Mouse (Mus musculus) ES-CJ7 (cell line): ENCODE data around the gene Pou5f1.

ENCODE experiments used
- DNase-seq: peaks from one replicate; pipeline ENCODE4 v3.0.0; 2011; ENCODE audit warnings: low read depth, low spot score

Pou5f1 gene

DNA sequence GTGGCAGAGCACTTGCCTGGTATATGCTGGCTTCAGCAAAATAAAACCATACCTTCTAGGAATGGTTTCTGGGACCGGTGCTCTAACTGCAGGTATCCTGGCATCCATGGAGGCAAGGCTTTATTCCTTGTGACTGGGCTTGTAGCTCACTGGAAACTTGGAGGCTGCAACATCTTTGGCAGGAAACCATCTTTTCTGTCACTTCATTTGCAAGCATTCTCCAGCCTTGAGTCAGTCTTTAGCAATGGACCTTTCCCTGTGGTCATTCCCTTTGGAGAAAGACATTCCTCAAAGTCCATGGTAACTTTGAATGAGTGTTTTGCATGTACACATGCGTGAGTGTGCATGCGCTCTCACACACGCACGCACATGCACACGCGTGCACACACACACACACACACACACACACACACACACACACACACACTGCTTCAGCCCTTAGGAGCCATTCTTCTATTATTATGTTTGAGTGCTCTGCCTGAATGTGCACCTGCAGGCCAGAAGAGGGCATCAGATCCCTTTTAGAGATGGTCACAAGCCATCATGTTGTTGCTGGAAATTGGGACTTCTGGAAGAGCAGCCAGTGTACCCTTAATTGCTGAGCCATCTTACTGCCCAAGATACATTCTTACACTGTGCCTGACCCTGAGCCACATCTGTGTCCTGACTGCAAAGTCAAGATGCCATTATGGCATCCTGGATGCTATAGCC is 7.3 kb downstream of the Pou5f1 start:
- peak; percentile 71 for DNase-seq

DNA sequence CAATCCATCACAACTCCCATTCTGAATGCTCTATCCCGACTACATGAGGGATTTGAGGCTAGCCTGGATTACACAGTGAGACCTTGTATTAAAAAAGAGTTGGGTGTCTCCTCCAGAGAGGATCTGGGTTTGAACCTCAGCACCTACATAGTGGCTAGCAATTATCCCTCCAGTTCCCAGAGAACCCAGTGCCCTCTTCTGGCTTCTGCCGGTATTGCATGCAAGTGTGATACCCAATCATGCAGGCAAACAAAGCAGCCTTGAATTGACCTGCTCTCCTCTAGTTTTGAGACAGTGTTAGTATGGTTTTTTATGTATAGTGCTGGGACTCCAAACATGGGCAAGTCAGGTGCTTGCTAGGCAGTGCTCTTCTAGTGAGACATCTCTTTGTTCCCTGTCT is 8.1 kb downstream of the Pou5f1 start:
- DNase-seq: peak; percentile 88

DNA sequence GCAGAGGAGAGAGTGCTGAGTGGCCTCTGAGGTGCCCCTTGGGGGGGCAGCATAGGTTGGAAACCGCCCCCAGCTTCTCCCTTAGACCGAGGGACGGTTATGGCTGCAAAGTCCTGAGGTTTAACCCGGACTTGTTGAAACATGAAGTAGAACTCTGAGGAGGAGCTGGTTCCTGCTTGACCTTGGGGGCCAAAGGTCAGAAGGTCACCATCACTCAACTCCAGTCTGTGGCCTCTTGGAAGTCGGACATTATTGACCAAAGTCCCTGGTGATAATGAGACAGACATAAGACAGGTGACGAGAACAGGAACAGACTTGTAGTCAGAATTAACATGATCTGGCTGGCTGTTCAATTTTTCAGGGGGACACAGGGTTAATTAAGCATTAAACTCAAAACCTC is 8.9 kb downstream of the Pou5f1 start:
- peak; percentile 52 for DNase-seq

DNA sequence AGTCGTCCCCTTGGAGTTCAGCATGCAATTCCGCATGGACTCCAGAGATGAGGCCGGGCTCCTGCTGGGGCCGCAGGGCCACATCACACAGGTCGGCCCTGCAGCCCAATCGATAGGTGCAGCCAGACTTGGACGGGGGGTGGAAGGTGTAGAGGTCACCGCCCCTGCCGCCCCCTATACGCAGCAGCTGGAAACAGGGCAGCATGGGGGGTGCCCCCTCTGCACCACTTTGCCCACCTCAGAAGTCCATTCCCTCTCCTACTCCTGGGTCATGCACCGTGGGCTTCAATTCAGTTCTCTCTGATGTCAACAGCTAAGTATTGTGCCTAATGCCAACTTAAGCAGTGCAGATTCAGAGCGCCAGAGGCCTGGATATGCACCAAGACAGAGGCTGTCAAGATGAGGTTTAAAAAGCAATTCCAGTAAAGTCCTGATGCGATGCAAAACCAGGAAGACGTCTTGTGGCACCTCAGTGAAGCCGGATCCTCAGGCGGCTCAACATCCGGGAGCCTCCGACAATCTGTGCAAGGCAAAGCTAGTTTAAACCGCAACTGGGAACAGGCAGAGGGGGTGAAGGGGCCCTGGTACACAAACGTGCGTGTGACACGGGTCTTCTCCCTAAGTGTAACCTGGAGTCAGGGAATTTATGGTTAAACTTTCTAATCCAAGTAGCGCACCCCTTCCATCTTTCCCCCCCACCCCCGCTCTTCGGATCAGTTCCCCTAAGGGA is 10.3 kb downstream of the Pou5f1 start:
- peak; percentile 60 for DNase-seq

DNA sequence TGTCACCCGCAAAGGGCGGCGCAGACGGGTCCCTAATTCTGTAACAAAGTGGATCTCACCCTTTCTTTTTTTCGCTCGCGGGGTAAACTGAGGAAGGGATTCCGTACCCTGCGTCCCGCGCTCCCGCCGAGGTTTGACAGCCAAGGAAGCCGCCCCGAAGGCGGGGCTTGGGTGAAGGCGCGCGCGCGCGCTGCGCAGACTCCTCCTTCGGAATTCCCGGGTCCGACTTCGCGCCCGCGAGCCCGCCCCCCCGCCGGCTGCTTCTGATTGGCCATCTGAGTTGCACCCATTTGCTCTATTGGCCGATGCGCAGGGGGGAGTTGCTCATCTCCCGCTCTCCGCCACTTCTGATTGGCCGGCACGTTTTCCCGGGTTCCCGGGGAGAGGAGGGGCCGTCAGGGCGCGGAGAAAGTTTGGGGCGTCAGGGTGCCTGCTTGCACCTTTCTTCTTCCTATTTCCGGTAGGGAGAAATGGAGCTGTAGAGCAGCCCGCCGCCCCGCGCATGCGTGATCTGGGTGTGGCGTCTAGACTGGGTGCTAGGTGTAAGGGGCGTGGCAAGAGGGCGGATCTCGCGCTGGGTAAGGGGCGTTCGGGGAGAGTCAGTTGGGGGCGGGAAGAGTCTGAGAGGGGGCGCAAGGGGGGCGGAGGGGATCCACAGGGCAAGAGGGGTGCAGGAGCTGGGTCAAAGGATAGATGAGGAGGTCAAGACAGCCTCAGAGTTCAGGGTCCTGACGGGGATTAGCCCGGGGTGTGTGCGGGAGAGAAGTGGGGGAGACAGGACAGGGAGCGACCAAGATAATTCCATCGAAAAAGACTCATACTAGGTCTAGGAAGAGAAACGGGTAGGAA is 11.1 kb downstream of the Pou5f1 start, which contains the start of the genes Tcf19 and Cchcr1:
Tcf19 (minus strand) TSS at position 173 of the 849 bp plus-strand sequence.
Cchcr1 (plus strand) TSS at position 449 of the 849 bp plus-strand sequence.
- peak; percentile 98 for DNase-seq

DNA sequence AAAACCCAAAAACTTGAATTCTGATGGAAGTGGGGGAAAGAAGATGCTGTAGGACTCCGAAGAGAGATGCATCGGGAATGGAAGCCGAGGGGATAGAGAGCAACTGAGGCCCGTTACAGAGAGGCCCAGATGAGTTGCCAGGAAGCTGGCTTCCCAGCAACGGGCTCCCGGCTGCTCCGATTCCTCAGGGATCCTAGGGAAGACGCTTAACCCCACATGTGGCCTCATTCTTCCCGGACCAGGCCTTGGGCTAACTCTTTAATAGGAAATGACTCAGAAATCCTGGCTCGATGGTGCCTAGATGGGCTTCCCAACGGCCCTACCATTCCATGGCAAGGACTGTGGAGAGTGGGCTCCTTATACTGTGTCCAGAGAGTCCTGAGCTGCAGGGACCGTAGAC is 11.7 kb downstream of the Pou5f1 start:
- DNase-seq: peak; percentile 29

DNA sequence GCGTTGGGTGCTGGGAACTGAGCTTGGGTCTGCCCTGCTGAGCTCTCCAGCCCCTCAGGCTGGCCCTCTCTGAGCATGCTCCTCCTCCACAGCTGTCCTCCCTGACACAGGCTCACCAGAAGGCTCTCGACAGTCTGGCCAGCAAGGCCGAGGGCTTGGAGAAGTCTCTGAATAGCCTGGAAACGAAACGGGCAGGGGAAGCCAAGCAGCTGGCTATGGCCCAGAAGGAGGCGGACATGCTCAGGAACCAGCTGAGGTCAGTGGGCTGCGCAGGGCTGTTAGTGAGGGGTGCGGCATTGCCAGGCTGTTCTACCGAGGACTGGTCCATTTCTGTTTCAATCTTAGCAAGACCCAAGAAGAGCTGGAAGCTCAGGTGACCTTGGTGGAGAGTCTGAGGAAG is 18.5 kb downstream of the Pou5f1 start:
- DNase-seq: no peak

DNA sequence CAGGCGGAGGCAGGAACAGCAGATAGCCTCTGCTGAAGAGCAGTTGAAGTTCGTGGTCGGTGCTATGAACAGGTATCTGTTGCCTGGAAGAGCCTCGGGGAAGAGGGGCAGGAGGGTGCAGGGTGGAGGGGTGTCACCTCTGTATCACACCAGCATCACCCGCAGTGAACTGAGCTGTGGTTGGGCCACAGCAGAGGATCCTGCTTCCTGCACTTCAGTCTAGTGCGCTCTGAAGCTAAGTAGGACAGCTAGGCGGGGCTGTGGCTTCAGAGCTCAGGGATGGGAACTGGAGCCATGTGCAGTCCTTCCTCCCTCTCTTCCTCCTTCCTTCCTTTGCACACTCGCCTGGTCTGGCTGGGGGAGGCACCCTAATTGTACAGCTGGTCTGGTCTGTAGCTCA is 20.8 kb downstream of the Pou5f1 start:
- DNase-seq: peak; percentile 47

DNA sequence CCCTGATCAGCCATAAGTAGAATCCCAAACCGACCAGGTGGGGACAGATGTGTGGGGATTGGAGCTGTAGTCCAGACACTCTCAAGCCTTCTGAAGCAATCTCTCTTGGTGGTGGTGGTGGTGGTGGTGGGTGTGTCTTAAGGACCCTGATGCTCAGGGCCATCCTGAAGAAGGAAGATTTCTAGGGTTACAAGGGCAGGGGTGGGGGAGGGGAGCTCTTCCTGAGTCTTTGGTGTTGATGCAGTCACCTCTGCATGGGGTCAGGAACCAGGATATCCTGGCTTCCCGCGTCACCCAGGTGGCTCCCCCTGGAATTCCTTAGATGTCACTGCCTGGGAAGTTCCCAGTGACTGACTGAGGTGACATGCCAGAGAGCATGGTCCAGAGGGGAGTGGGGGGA is 26.5 kb downstream of the Pou5f1 start:
- DNase-seq: peak; percentile 90

DNA sequence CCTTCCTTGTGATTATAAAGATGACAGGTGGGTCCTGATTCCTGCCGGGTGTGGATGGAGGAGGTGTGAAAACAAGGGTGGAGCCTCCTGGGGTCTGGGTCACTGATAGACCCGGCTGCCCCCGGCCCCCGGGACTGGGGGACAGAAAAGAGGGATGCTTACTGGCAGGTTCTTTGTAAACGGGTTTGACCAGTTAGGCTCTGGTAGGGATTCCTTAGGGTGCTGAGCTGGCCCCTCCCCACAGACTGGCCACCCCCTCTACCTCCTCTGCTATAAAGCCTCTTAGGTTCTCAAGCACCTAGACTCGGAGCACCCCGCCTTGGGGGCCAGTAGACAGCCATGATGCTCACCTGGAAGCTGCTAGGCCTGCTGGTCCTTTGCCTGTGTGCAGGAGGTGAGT is 27.1 kb downstream of the Pou5f1 start, which contains the start of gene Psors1c2:
Psors1c2 (plus strand) TSS at position 301 of the 400 bp plus-strand sequence.
- DNase-seq: no peak

DNA sequence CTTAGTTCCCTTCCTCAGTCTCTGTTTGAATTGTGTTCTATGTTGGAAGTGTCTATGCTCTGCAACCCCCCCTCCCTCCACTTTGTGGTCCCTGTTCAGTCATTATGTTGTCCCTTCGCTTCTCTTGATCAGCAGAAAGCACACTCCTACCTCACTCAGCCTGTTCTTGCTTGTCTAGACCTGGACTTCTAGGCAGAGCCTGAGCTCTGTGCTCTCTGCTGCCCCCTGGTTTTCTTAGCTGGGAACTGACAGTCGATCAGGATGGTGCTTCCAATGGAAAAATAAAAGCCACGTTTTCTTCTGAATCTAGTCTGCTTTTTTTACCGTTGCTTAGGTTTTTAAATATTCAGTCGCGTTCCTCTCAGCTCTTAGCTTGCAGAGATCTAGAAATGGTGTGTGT is 28.5 kb downstream of the Pou5f1 start:
- DNase-seq: peak; percentile 90

DNA sequence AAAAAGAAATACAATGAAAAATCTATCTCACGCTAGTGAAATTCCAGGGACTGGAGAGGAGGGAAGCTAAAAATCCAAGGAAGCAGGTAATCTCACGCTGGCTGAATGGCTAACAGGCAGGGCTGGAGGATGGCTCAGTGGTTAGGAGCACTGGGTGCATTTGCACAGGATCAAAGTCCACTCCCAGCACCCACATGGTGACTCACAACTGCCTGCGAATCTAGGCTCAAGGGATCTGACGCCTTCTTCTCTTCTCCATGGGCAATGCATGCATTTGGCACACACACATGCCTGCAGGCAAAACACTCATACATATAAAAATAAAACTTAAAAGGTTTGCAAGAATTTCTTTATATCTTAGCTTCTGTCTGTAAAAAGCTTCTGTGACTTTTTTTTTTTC is 31.6 kb downstream of the Pou5f1 start:
- DNase-seq: no peak

DNA sequence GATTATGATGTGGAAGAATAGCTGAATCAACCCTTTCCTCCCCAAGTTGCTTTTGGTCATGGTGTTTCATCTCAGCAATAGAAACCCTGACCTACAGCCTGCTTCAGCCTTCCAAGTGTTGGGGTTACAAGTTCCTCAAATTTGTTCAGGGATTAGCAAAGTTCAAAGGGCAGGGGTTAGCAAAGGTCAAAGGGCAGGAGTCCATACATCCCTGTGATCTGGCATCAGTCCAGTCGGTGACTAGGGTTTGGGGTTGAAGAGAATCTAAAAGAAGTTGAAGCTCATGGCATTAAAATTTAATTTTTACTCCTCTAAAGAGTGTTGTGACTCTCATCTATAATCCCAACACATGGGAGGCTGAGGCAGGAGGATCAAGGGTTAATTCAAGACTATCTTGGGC is 32.7 kb downstream of the Pou5f1 start:
- no peak for DNase-seq

DNA sequence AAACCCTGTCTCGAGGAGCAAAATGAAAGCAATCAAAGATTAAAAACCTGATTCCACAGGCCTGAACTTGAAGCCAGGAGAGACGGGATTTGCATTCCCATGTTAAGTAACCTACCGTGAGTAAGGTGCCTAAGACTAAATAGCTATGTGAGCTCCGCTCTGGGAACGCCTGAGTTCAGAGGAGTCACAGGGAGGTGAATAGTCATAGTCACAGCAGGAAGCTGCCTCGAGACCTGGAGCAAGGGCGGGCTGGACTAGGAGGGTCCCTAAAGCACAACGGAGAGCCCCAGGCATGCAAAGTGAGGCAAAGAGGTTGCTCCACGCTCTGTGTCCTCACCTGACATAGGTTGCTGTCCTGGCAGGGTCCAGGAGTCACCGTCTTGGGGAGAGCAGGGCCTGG is 33.7 kb downstream of the Pou5f1 start:
- DNase-seq: peak; percentile 80

DNA sequence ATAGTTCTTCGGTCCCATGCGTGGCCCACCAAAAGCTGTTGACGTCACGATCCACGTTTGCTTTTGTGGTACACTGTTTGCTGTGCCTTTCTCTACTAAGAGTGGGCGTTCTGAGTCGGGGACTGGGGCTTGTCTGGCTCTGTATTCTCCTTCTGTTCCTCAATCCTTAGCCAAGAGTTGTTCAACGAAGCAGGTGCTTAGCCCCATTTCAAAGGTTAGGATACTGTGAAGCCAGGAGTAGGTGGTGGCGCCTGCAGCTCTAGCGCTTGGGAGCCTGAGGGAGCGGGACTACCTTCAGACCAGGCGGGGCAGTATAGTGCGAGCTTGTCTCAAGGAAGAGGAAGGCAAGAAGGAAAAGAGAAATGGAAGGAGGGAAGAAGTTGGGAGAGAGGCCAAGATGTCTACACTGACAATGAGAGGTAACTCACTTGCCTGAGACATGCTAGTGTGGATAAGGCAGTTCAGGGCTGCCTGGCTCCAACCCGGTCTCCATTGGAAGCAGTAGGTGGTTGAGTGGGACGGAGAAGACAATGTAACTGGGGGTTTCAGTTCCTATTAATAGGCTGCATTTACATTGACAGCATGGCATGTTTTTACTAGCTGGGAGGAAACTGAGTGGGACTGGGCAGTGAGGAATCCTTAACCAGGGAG is 37.1 kb downstream of the Pou5f1 start:
- peak; percentile 88 for DNase-seq

DNA sequence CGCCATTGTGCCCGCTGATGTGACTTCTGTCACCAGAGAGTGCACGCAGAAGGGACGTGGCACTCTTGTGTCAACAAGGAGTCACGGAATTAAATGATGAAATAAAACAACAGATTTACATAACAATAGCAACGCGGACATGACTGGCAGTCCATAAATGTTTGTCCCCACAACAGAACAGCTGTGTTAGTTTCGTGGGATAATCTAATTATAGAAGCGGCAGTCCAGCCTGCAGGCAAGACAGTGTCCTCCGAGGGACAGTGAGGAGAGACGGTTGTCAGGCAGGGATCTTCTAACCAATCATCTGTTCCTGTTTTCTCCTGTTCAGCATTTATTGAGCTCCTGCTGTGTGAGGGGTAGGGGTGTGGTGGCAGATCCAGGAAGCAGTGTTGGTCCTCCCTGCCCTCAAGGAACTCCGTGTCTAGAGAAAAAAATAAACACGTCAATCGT is 37.6 kb downstream of the Pou5f1 start:
- peak; percentile 65 for DNase-seq

DNA sequence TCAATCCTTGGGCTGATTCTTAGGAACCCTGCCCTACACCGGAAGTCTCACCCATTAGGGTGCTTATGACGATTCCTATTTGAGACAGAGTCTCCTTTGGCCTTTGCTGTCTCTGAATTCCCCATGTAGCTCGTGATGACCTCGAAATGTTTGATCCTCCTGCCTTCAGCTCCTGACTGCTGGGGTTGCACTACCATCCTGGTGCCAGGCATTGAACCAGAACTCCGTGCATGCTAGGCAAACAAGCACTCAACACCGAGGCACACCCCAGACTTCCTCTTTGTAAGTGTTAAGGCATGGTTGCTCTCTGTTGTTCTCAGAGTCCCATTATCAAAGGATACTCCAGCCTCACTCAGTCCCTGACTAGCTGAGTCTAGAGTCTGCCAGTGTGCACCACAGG is 38.2 kb downstream of the Pou5f1 start:
- DNase-seq: no peak

DNA sequence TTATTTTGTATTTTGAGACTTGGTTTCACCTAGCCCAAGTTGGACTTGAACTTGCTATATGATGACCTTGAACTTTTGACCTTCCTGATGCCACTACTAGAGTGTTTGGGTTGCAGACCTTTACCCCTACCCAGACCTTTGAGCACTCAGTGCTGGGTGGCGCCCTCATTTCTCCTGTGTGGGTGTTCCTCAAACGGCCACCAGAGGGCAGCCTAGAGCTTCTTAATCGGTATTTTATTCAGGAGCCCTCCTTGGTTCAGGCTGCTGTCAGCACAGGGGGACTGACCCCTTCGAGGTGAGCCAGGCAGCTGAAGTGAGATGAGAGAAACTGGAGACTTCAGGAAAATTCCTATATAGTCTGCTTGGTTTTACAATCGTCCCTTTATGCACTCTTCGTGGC is 38.9 kb downstream of the Pou5f1 start:
- DNase-seq: peak; percentile 89

DNA sequence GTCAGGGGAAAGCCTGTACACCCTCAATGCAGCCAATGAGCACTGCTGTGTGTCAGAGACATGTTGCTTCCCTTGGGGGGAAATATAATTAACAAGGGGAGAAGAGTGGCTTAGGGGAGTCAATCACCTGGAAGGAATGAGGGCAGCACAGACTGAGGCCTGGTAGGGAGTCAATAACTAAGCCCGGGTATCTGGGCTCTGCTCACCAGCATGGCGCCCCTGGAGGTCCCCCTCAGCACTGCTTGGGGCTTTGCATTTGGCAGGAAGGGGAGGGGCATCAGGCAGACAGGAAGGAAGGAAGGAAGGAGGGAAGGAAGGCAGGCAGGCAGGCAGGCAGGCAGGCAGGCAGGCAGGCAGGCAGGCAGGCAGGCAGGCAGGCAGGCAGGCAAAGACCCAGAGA is 41.6 kb downstream of the Pou5f1 start:
- peak; percentile 90 for DNase-seq

DNA sequence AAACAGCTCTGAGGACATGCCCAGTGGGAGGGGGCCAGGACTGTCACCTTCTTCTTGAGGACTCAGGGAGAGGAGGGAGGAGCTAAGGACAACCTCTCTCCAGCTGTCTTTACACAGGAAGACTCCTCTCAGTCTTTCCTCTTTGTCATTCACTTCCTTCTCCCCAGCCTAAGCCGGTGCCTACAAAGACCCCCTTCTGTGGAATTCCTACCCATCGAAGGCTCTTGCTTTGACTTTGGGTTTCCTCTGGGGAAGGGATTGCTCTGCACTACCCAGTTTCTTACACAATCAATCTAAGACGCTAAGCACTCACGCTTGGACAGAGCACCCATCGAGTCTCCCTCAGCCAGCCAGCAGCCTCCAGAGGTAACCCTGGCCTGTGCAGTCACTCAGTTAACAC is 42.8 kb downstream of the Pou5f1 start:
- DNase-seq: peak; percentile 57

DNA sequence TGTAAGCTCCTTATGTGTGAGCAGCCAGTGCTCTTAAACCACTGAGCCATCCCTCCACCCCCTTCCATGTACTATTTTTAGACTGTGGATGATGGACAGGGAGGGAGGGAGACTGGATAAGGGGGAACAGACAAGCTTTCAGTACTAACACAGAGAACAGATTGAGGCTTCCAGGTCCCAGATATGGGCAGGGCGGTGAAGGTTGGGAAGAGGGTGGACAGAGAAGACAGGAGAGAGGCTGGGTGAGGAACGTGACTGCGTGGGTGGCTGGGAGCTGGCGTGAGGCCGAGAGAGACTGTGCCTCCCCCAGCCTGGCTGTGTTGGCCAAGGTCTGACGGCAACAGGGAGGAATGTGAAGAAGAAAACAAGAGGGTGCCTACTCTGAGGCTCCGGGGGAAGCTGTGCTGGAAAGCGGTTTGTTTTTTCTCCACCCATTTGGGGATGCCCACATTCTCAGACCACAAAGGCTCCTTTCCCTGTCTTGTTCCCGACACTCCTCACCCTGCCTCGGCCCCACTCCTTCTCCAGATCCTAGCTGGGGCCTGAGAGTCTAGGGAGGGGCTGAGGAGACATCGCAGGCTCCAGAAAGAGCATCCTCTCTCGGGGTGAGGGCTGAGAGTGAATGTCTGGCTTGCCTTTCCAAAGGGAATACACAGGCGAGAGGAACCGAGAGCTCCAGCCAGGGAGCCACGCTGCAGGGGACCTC is 43.8 kb downstream of the Pou5f1 start:
- no peak for DNase-seq
